Comparison of ENCODE assay signal across 9 mouse cellular contexts in the genomic region with DNA sequence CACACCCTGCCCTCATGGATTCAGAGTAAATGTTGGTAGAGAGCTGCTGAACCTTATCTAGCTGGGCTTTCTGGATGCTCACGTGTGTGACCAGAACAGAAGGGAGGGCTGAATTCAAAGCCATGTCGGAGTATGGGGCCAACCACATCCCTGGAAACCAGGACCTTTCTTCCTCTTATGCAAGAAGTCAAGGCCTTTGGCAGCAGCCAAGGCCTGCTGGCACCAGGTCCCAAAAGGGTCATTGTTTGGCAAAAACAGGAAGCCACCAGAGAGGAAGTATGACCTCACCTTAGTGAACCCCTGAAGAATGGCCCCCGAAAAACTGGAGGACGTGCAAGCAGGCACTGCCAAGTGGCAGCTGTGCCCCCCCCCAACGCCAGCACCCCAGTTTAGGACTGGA. TPM values are rescaled to one million over a fixed set of nuclear protein-coding genes. Genes with fewer than 3 reads are reported as not detected.
A peak's percentile ranks its signal among the peaks of the same experiment; 100 is the strongest.
DNase-seq lines count a peak whose midpoint lies in the region; ATAC-seq and TF ChIP-seq lines count a peak whose summit lies in the region.
"Had no signal": no experiment of that assay in that cellular context is flagged by ENCODE, and none has a peak within 500 bp of the region (broad histone marks: within the 10 kb centered on the region; RNA-seq: fewer than 3 reads in every experiment).

No protein-coding gene starts in this region.

- no peaks in the 10 kb centered on the region for H3K9me3 ChIP-seq in liver, postnatal 0 days (ENCODE audit: low read length)
- H3K9me3 ChIP-seq in liver, embryonic 11.5 days (ENCODE audit: control insufficient read depth, low read length): no peaks in the 10 kb centered on the region
- H3K9me3 ChIP-seq in stomach, postnatal 0 days (ENCODE audit: control insufficient read depth, low read length): no peaks in the 10 kb centered on the region

- no peak for TF ChIP-seq CTCF in liver, postnatal 0 days (IDR thresholded peaks at IDR 0.05; ENCODE audit: low read depth)
- no peak for TF ChIP-seq CTCF in stomach, postnatal 0 days (IDR thresholded peaks at IDR 0.05; ENCODE audit: low read depth)

- no peak for DNase-seq in liver, postnatal 0 days
- DNase-seq in liver, embryonic 11.5 days (ENCODE audit: low spot score): no peak
- peak; percentile 67 for DNase-seq in heart, adult 8-10 months (ENCODE audit: low spot score)
- peak; percentile 83 to 85 for DNase-seq in lung, adult 18-20 months
- no peak for DNase-seq in stomach, postnatal 0 days (ENCODE audit: low spot score)
- no peak for DNase-seq in urinary bladder, adult 2 months (ENCODE audit: low spot score)
- no peak for DNase-seq in ovary, adult 18-20 months (ENCODE audit: low spot score)
- DNase-seq in ovary, postnatal 14 days (ENCODE audit: low spot score): no peak

- H3K36me3 ChIP-seq in liver, postnatal 0 days (replicated peaks; ENCODE audit: insufficient read depth, low read length): no peaks in the 10 kb centered on the region
- no peaks in the 10 kb centered on the region for H3K36me3 ChIP-seq in liver, embryonic 11.5 days (ENCODE audit: control insufficient read depth, insufficient read depth, low read length)
- no peaks in the 10 kb centered on the region for H3K36me3 ChIP-seq in stomach, postnatal 0 days (ENCODE audit: control insufficient read depth, insufficient read depth, low read length)

- H3K27me3 ChIP-seq in liver, postnatal 0 days (ENCODE audit: insufficient read depth, low read length): no peaks in the 10 kb centered on the region
- H3K27me3 ChIP-seq in liver, embryonic 11.5 days (replicated peaks; ENCODE audit: control insufficient read depth, insufficient read depth, low read length): 0 out of 2 replicates have a peak, but pooled peaks cover 2% of the 10 kb centered on the region
- no peaks in the 10 kb centered on the region for H3K27me3 ChIP-seq in stomach, postnatal 0 days (ENCODE audit: control insufficient read depth, insufficient read depth, low read length)

- H3K4me1 ChIP-seq in liver, postnatal 0 days (ENCODE audit: insufficient read depth): peaks cover 18% of the 10 kb centered on the region
- H3K4me1 ChIP-seq in liver, embryonic 11.5 days (replicated peaks; ENCODE audit: control insufficient read depth, insufficient read depth, low read length): peaks cover 6% of the 10 kb centered on the region
- H3K4me1 ChIP-seq in stomach, postnatal 0 days (replicated peaks; ENCODE audit: control insufficient read depth, insufficient read depth): peaks cover 9% of the 10 kb centered on the region; the same call in 1 of the 2 replicates

- no peak overlapping the region for H3K9ac ChIP-seq in liver, postnatal 0 days (replicated peaks)
- no peak overlapping the region for H3K9ac ChIP-seq in liver, embryonic 11.5 days (ENCODE audit: low read depth, low read length)
- no peak overlapping the region for H3K9ac ChIP-seq in stomach, postnatal 0 days (ENCODE audit: low read length)

- WGBS in liver, postnatal 0 days (ENCODE audit: insufficient replicate concordance): 31% methylated on average over 5 of the region's 5 CpGs
- WGBS in liver, embryonic 11.5 days: 42% methylated on average over 5 of the region's 5 CpGs
- WGBS in stomach, postnatal 0 days: 73% methylated on average over 5 of the region's 5 CpGs

- ATAC-seq in liver, postnatal 0 days: peak; percentile 73
- no peak for ATAC-seq in liver, embryonic 11.5 days (replicated peaks; ENCODE audit: low FRiP score)
- no peak for ATAC-seq in stomach, postnatal 0 days (ENCODE audit: low FRiP score, low TSS enrichment)

- no peak overlapping the region for H3K4me2 ChIP-seq in liver, postnatal 0 days (ENCODE audit: low read depth, low read length)
- no peak overlapping the region for H3K4me2 ChIP-seq in liver, embryonic 11.5 days
- no peak overlapping the region for H3K4me2 ChIP-seq in stomach, postnatal 0 days (replicated peaks; ENCODE audit: low read depth)

- no peak overlapping the region for H3K4me3 ChIP-seq in liver, postnatal 0 days (ENCODE audit: low read depth, low read length)
- no peak overlapping the region for H3K4me3 ChIP-seq in liver, embryonic 11.5 days (ENCODE audit: low read depth, low read length)
- H3K4me3 ChIP-seq in stomach, postnatal 0 days (ENCODE audit: low read depth, low read length): no peak overlapping the region
- H3K4me3 ChIP-seq: erythroblast, embryonic 14.5 days had no signal

- H3K27ac ChIP-seq in liver, postnatal 0 days (ENCODE audit: low read depth): no peak overlapping the region
- no peak overlapping the region for H3K27ac ChIP-seq in liver, embryonic 11.5 days (ENCODE audit: low read depth, low read length)
- H3K27ac ChIP-seq in stomach, postnatal 0 days (replicated peaks): peak overlapping the region; percentile 73

- no peak for TF ChIP-seq EP300 in liver, postnatal 0 days (IDR thresholded peaks at IDR 0.05; ENCODE audit: low read depth)
- TF ChIP-seq EP300 in stomach, postnatal 0 days (optimal IDR thresholded peaks at IDR 0.05): no peak

RNA-seq across cellular contexts. Expression of gene Lrrc32, which starts 33.5 kb away (rescaled TPM):
- polyA plus RNA-seq in liver, postnatal 0 days (2015; fragmentation: Nextera tagmentation; extraction: Ambion mirVana): 6.1 and 6.2 TPM in 2 replicates
- polyA plus RNA-seq in liver, embryonic 11.5 days (2014; fragmentation: Nextera tagmentation; extraction: Ambion mirVana): 17.1 and 21.0 TPM in 2 replicates
- 10 to 100 TPM in 3 of 4 experiments, 1 to 10 TPM in 1; 7.7 to 17.3 (median 12.2) TPM for total RNA-seq in heart, adult 8-10 months (2022)
- 3.6 and 6.0 TPM in 2 replicates for polyA plus RNA-seq in stomach, postnatal 0 days (2015; fragmentation: Nextera tagmentation; extraction: Ambion mirVana)
- polyA plus RNA-seq in urinary bladder, adult 2 months (2012; rRNA removed): 12.6 and 17.6 TPM in 2 replicates

Comparison
In these comparisons a context has a peak if more than half of its experiments do, and no peak if none do; other contexts are left out.
1. DNase-seq: peak in heart, adult 8-10 months (single experiment) and lung, adult 18-20 months (2 of 2); none in liver, postnatal 0 days (single experiment), liver, embryonic 11.5 days (single experiment), stomach, postnatal 0 days (single experiment), urinary bladder, adult 2 months (single experiment), ovary, adult 18-20 months (single experiment) and ovary, postnatal 14 days (single experiment).